Mouse (Mus musculus) bone marrow macrophage, adult 2 months (primary cell): ENCODE results near the gene Clk4.

ENCODE experiments used
- CTCF ChIP-seq: IDR thresholded peaks from 2 replicates; pipeline ENCODE4 v1.5.1; 2012; ENCODE audit warnings: low read depth, mild to moderate bottlenecking, low read length, moderate library complexity
- POLR2A ChIP-seq: IDR thresholded peaks from 2 replicates; pipeline ENCODE4 v1.6.1; 2012; ENCODE audit warnings: mild to moderate bottlenecking, low read depth, low read length, borderline replicate concordance

GRCm38 (mm10) chr11:51290066-51290955, 28.8 kb downstream of the Clk4 start:
- TF ChIP-seq CTCF: no peak
- no peak for TF ChIP-seq POLR2A
